Mouse (Mus musculus) CH12.LX (cell line): ENCODE measurements around the gene BC035044.

Experiments
- BHLHE40 ChIP-seq: IDR thresholded peaks from 2 replicates; pipeline ENCODE4 v1.6.1; 2011; ENCODE audit warnings: mild to moderate bottlenecking, low read depth, low read length, improper control_type of control experiment
- CTCF ChIP-seq, 2 experiments: IDR thresholded peaks in 1 of 2; conservative IDR thresholded peaks in 1 of 2; 2 replicates each; pipeline ENCODE4 v1.5.1; 2011 to 2012; ENCODE audit warnings: low read depth in 2 of 2, low read length in 2 of 2, improper control_type of control experiment in 1 of 2, inconsistent platforms in 1 of 2, mild to moderate bottlenecking in 1 of 2, moderate library complexity in 1 of 2
- EP300 ChIP-seq: IDR thresholded peaks from 2 replicates; pipeline ENCODE4 v1.6.1; 2011; ENCODE audit warnings: low read length, improper control_type of control experiment
- ETS1 ChIP-seq: conservative IDR thresholded peaks from 2 replicates; pipeline ENCODE4 v1.6.1; 2012; ENCODE audit warnings: low read depth, mild to moderate bottlenecking, inconsistent platforms, low read length, improper control_type of control experiment, moderate library complexity
- GABPA ChIP-seq: IDR thresholded peaks from 2 replicates; pipeline ENCODE4 v1.6.1; 2012; ENCODE audit warnings: low read depth, low read length, improper control_type of control experiment, inconsistent platforms; ENCODE audit not compliant: insufficient replicate concordance
- JUN ChIP-seq: IDR thresholded peaks from 2 replicates; pipeline ENCODE4 v1.6.1; 2011; ENCODE audit warnings: low read depth, mild to moderate bottlenecking, low read length, improper control_type of control experiment, moderate library complexity; ENCODE audit not compliant: insufficient read depth
- MAX ChIP-seq: IDR thresholded peaks from 2 replicates; pipeline ENCODE4 v1.6.1; 2011; ENCODE audit warnings: low read length, improper control_type of control experiment
- MAZ ChIP-seq: IDR thresholded peaks from 2 replicates; pipeline ENCODE4 v1.6.1; 2012; ENCODE audit warnings: low read depth, mild to moderate bottlenecking, inconsistent platforms, low read length, improper control_type of control experiment, moderate library complexity
- NRF1 ChIP-seq: IDR thresholded peaks from 2 replicates; pipeline ENCODE4 v1.6.1; 2014; ENCODE audit warnings: low read depth, mild to moderate bottlenecking, inconsistent platforms, low read length, improper control_type of control experiment, moderate library complexity
- POLR2A ChIP-seq: IDR thresholded peaks from 2 replicates; pipeline ENCODE4 v1.6.1; 2011; ENCODE audit warnings: low read depth, mild to moderate bottlenecking, improper control_type of control experiment, low read length
- POLR2AphosphoS2 ChIP-seq: IDR thresholded peaks from 2 replicates; pipeline ENCODE4 v1.6.1; 2011; ENCODE audit warnings: low read depth, low read length, improper control_type of control experiment
- SMC3 ChIP-seq: IDR thresholded peaks from 2 replicates; pipeline ENCODE4 v1.6.1; 2011; ENCODE audit warnings: low read depth, low read length, improper control_type of control experiment
- ZC3H11A ChIP-seq: IDR thresholded peaks from 2 replicates; pipeline ENCODE4 v1.6.1; 2012; ENCODE audit warnings: low read depth, mild to moderate bottlenecking, inconsistent platforms, low read length, improper control_type of control experiment
- ZMIZ1 ChIP-seq: IDR thresholded peaks from 2 replicates; pipeline ENCODE4 v1.6.1; 2012; ENCODE audit warnings: low read depth, mild to moderate bottlenecking, inconsistent platforms, low read length, improper control_type of control experiment

DNA sequence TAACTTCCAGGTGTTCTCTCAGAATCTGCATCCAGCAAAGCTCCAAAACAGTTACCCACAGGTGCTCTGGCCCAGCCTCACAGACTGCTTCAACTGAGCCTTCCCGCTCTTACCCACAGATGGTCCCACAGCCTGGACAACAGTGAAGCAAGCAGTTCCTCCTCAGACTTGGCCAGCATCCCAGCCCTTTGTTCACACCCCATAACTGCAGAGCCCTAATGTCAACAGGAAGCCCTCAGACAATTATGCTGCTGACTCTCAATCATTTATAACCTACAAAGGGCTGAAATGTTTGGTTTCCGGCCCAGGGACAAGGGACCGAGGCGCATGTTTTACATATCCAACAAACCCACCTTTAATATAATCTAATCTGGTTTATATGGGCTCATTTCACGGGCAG is 34.7 kb downstream of the BC035044 start:
- no peak for TF ChIP-seq POLR2A
- TF ChIP-seq ZMIZ1 = no peak
- TF ChIP-seq BHLHE40 = no peak
- no peak for TF ChIP-seq CTCF (conservative IDR thresholded peaks at IDR 0.05 in 1 of 2, IDR thresholded peaks at IDR 0.05 in 1 of 2; ENCODE audit: low read depth in 2 of 2, low read length in 2 of 2)
- TF ChIP-seq EP300 = no peak
- TF ChIP-seq MAX = no peak
- TF ChIP-seq POLR2AphosphoS2 = no peak
- no peak for TF ChIP-seq ZC3H11A
- TF ChIP-seq NRF1 = no peak
- no peak for TF ChIP-seq SMC3
- no peak for TF ChIP-seq MAZ
- TF ChIP-seq JUN = no peak
- TF ChIP-seq ETS1 = no peak
- TF ChIP-seq GABPA = no peak
